Mouse (Mus musculus) heart, embryonic 10.5 days (tissue): ENCODE measurements around the gene Eml3. TPM values are rescaled to one million over a fixed set of nuclear protein-coding genes. Genes with fewer than 3 reads are reported as not detected.
"Not testable (repeated sequence)": the region's sequence is repeated elsewhere in the genome, so short reads cannot be mapped to it uniquely, and the experiment has no call there.

Source experiments
- DNase-seq: peaks from one replicate; pipeline ENCODE4 v3.0.0-alpha.2; 2017; ENCODE audit warnings: low spot score
- H3K27ac ChIP-seq: fragments of 300-500 bp; sonication (generic); 2 replicates; pipeline ENCODE4 v1.5.1; 2016; ENCODE audit warnings: mild to moderate bottlenecking
- H3K27me3 ChIP-seq: fragments of 300-500 bp; sonication (generic); 2 replicates; pipeline ENCODE4 v1.6.1; 2016; ENCODE audit warnings: mild to moderate bottlenecking; ENCODE audit not compliant: poor library complexity, insufficient read depth, severe bottlenecking
- H3K36me3 ChIP-seq: fragments of 300-500 bp; sonication (generic); 2 replicates; pipeline ENCODE4 v1.6.1; 2016; ENCODE audit warnings: mild to moderate bottlenecking, moderate library complexity
- H3K4me1 ChIP-seq: fragments of 300-500 bp; sonication (generic); 2 replicates; pipeline ENCODE4 v1.6.1; 2016; ENCODE audit warnings: mild to moderate bottlenecking
- H3K4me3 ChIP-seq: fragments of 300-500 bp; sonication (generic); 2 replicates; pipeline ENCODE4 v1.5.1; 2016; ENCODE audit warnings: mild to moderate bottlenecking, moderate library complexity
- H3K9me3 ChIP-seq: fragments of 300-500 bp; sonication (generic); 2 replicates; pipeline ENCODE4 v1.6.1; 2016; ENCODE audit warnings: mild to moderate bottlenecking, moderate library complexity
- WGBS: fragments of 180-500 bp; shearing (Covaris S2); methylation state at CpG from one replicate; pipeline ENCODE4 v1.1.7; 2016; 5-methylcytosine and 5-hydroxymethylcytosine counted together
- polyA plus RNA-seq: library from polyadenylated mRNA; unstranded; fragments of >200 nt; fragmentation: Nextera tagmentation; extraction: Ambion mirVana; gene quantifications from 2 replicates; pipeline ENCODE4 v1.2.1, GENCODE M21; 2016

Eml3 gene
- 17.4 and 24.4 TPM in 2 replicates for polyA plus RNA-seq

- Histone ChIP-seq H3K4me1 (peaks cover 18% of the 10 kb centered on the region), H3K36me3 (peaks cover 53% of the 10 kb centered on the region), H3K9me3 (no peaks in the 10 kb centered on the region), H3K4me3 (peak within 1 kb of the TSS; percentile 82), H3K27me3 (no peaks in the 10 kb centered on the region), H3K27ac (peak within 1 kb of the TSS; percentile 92)
- peak; percentile 94 for DNase-seq
- WGBS = under 1% methylated on average over 73 of the region's 74 CpGs
Measured at GRCm38 (mm10) chr19:8929224-8930088, at the start of gene Eml3, which contains the start of gene Rom1. TSS of gene Eml3 (plus strand) at chr19:8929552. TSS of gene Rom1 (minus strand) at chr19:8929356.

- peaks cover 23% of the 10 kb centered on the region for H3K36me3 ChIP-seq
- H3K4me1 ChIP-seq = peaks cover 5% of the 10 kb centered on the region; the same call in 1 of the 2 replicates
- no peaks in the 10 kb centered on the region for H3K9me3 ChIP-seq
- no peaks in the 10 kb centered on the region for H3K27me3 ChIP-seq
- 2% methylated on average over 42 of the region's 42 CpGs for WGBS
- DNase-seq = peak; percentile 93
- peak within 1 kb of the TSS; percentile 94 for H3K27ac ChIP-seq
- peak within 1 kb of the TSS; percentile 67 for H3K4me3 ChIP-seq
Measured at GRCm38 (mm10) chr19:8880311-8881033, 48.9 kb upstream of the Eml3 start, which contains the start of gene Uqcc3. TSS of gene Uqcc3 (minus strand) at chr19:8880923.

- no peak for DNase-seq
- Histone ChIP-seq H3K4me3 (peak overlapping the region; percentile 67), H3K27ac (peak overlapping the region; percentile 94; the same call in 1 of the 2 replicates), H3K27me3 (no peaks in the 10 kb centered on the region), H3K36me3 (peaks cover 17% of the 10 kb centered on the region), H3K9me3 (no peaks in the 10 kb centered on the region), H3K4me1 (peaks cover 5% of the 10 kb centered on the region; the same call in 1 of the 2 replicates)
- 22% methylated on average over 3 of the region's 3 CpGs for WGBS
Measured at GRCm38 (mm10) chr19:8881034-8881392, 48.3 kb upstream of the Eml3 start.

GRCm38 (mm10) chr19:8883616-8884015, 45.7 kb upstream of the Eml3 start, which contains the start of the genes Lbhd1 and Gm49403:
TSS of gene Lbhd1 (plus strand) at chr19:8883732.
TSS of gene Gm49403 (plus strand) at chr19:8883930.
- Histone ChIP-seq H3K27me3 (no peaks in the 10 kb centered on the region), H3K9me3 (no peaks in the 10 kb centered on the region), H3K36me3 (no peaks in the 10 kb centered on the region), H3K4me3 (no peak within 1 kb of the TSS), H3K4me1 (peaks cover 10% of the 10 kb centered on the region), H3K27ac (no peak within 1 kb of the TSS)
- no peak for DNase-seq
- WGBS = 72% methylated on average over 3 of the region's 3 CpGs

- peak overlapping the region; percentile 88 for H3K27ac ChIP-seq
- WGBS = 41% methylated on average over 1 of the region's 1 CpGs
Measured at GRCm38 (mm10) chr19:8886916-8887584, 42.3 kb upstream of the Eml3 start.

GRCm38 (mm10) chr19:8887585-8888463, 41.5 kb upstream of the Eml3 start:
- no peak for DNase-seq
- Histone ChIP-seq H3K27ac (peak overlapping the region; percentile 88), H3K4me1 (peaks cover 8% of the 10 kb centered on the region), H3K36me3 (peaks cover 13% of the 10 kb centered on the region), H3K27me3 (no peaks in the 10 kb centered on the region), H3K4me3 (peak overlapping the region; percentile 71), H3K9me3 (no peaks in the 10 kb centered on the region)
- WGBS = 19% methylated on average over 19 of the region's 19 CpGs

More at GRCm38 (mm10) chr19:8886916-8887584, 42.3 kb upstream of the Eml3 start:
- DNase-seq = no peak
- Histone ChIP-seq H3K4me3 (peak overlapping the region; percentile 71; the same call in 1 of the 2 replicates), H3K27me3 (no peaks in the 10 kb centered on the region), H3K4me1 (peaks cover 8% of the 10 kb centered on the region), H3K36me3 (peaks cover 13% of the 10 kb centered on the region), H3K9me3 (no peaks in the 10 kb centered on the region)

- WGBS = under 1% methylated on average over 58 of the region's 58 CpGs
- Histone ChIP-seq H3K27me3 (no peaks in the 10 kb centered on the region), H3K9me3 (no peaks in the 10 kb centered on the region), H3K36me3 (peaks cover 13% of the 10 kb centered on the region), H3K4me3 (peak within 1 kb of the TSS; percentile 71), H3K4me1 (peaks cover 11% of the 10 kb centered on the region), H3K27ac (peak within 1 kb of the TSS; percentile 88)
- peak; percentile 98 for DNase-seq
Measured at GRCm38 (mm10) chr19:8888511-8889385, 40.6 kb upstream of the Eml3 start, which contains the start of the genes 1810009A15Rik and Gm49416. TSS of gene 1810009A15Rik (plus strand) at chr19:8888853. TSS of gene Gm49416 (plus strand) at chr19:8888926.

- Histone ChIP-seq H3K27ac (peak within 1 kb of the TSS; percentile 93), H3K36me3 (peaks cover 41% of the 10 kb centered on the region), H3K4me1 (peaks cover 33% of the 10 kb centered on the region), H3K27me3 (no peaks in the 10 kb centered on the region), H3K9me3 (no peaks in the 10 kb centered on the region), H3K4me3 (peak within 1 kb of the TSS; percentile 92)
- DNase-seq = peak; percentile 93
- WGBS = 2% methylated on average over 54 of the region's 54 CpGs
Measured at GRCm38 (mm10) chr19:8892829-8893766, 36.3 kb upstream of the Eml3 start, which contains the start of gene Ints5. TSS of gene Ints5 (plus strand) at chr19:8893005.

GRCm38 (mm10) chr19:8895397-8895960, 33.9 kb upstream of the Eml3 start:
- H3K4me3 ChIP-seq = no peak overlapping the region
- 89% methylated on average over 9 of the region's 9 CpGs for WGBS

GRCm38 (mm10) chr19:8896231-8896630, 33.1 kb upstream of the Eml3 start:
- not testable (repeated sequence) for H3K9me3 ChIP-seq, H3K27ac ChIP-seq, H3K4me3 ChIP-seq, DNase-seq, H3K27me3 ChIP-seq
- H3K4me1 ChIP-seq = peaks cover 39% of the 10 kb centered on the region
- peaks cover 37% of the 10 kb centered on the region for H3K36me3 ChIP-seq
- 85% methylated on average over 5 of the region's 5 CpGs for WGBS

More at GRCm38 (mm10) chr19:8895397-8895960, 33.9 kb upstream of the Eml3 start:
- no peak overlapping the region for H3K27ac ChIP-seq
- H3K4me1 ChIP-seq = peaks cover 39% of the 10 kb centered on the region
- H3K36me3 ChIP-seq = peaks cover 44% of the 10 kb centered on the region
- no peaks in the 10 kb centered on the region for H3K27me3 ChIP-seq
- no peaks in the 10 kb centered on the region for H3K9me3 ChIP-seq
- DNase-seq = no peak
